Mouse (Mus musculus) brain, adult 2 months (tissue): Measurements from ENCODE around the gene Fam160a1.
A peak's percentile ranks its signal among the peaks of the same experiment; 100 is the strongest.

Source experiments
- DNase-seq: peaks from one replicate; pipeline ENCODE4 v3.0.0; 2011; ENCODE audit warnings: low read depth, low spot score

The Fam160a1 gene

DNA sequence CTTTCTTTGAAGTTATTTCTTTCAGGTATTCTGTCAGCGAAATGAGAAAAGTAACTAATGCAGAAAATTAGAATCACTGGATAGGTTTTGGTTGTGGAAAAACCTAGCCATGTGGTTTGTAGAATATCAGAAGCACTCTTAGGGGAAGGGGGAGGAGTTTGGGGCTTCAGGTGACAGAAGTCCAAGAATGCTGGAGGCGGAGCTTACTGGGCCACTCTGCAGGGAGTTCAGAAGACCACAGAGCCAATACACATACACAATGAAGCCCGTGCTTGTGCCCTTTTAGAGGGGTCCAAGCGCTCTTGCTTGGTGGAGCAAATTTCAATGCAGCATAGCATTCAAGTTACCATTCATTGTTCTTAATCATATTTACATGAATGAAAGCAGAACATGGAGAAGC is 68.2 kb downstream of the Fam160a1 start:
- no peak for DNase-seq

GRCm38 (mm10) chr3:85746116-85746515 is 71.0 kb downstream of the Fam160a1 start:
- DNase-seq: no peak

DNA sequence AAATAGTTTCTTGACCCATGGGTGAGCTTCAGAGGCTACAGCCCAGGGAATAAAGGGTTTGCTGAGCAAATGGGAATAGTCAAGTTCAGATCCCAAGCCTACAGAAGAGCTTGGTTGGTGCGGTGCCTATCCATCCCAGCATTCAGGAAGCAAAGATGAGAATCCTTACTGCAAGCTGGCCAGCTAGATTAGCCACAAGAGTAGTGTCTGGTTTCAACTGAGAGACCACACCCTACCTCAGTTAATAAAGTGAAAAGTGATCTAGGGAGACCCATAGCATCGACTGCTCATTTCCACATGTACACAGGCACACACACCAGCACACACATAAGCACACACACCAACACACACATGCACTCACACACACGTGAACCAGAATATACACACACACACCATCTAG is 75.3 kb downstream of the Fam160a1 start:
- no peak for DNase-seq

GRCm38 (mm10) chr3:85738591-85738990 is 78.5 kb downstream of the Fam160a1 start:
- DNase-seq: no peak

DNA sequence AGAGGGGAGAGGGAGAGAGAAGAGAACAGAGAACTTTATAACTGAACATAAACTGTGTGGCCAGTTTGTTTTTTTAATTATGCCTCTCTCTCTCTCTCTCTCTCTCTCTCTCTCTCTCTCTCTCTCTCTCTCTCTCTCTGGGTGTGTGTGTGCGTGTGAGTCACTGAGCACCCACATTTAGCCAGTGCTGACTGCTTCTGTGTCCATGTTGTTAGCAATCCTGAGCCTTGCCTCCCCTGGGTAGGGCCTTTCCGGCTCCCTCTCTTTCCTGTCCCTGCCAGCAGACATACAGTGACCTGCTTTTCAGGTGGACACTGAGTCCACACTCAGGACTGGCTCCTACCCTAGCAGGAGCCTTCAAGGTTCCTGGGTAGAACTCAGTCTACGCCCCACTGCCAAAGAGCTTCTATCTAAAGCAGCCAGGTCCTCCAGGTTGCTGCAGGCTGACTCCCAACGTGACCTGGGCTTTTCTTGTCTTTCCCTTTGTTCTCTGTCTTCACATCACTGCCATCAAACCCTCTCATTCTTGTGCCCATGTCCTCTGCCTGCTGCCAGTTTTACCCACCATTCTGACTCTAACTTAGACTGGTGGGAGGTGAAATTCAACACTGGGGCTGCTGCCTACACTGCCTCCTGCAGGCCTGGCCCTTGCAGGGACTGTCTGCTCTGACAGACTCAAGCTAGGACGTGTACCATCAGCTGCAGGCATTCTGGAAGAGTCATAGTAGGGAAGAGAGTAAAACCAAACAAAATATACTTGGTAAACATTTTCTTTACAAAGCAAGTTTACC is 83.0 kb downstream of the Fam160a1 start:
- DNase-seq: peak; percentile 48

DNA sequence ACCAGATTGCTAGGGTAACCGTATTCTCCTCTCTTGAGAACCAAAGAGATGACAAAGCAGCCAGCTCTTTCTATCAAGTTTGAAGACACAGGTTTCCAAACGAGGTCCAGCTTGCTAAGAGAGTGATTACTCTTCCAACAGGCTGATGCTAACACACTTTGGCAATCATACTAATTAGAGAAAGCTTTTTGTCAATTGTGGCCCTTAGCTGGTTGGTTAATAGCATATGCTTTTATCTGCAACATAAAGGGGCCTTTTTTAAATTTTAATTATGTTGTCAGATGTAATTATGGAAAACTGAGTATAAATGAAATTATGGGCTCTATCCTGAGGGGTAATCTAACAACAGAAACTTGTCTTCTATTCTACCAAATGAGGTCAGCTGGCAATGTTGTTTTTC is 89.9 kb downstream of the Fam160a1 start:
- no peak for DNase-seq

- no peak for DNase-seq
Observed at GRCm38 (mm10) chr3:85725971-85726370, 91.1 kb downstream of the Fam160a1 start.

- DNase-seq: no peak
Observed at GRCm38 (mm10) chr3:85725110-85725509, 92.0 kb downstream of the Fam160a1 start.

DNA sequence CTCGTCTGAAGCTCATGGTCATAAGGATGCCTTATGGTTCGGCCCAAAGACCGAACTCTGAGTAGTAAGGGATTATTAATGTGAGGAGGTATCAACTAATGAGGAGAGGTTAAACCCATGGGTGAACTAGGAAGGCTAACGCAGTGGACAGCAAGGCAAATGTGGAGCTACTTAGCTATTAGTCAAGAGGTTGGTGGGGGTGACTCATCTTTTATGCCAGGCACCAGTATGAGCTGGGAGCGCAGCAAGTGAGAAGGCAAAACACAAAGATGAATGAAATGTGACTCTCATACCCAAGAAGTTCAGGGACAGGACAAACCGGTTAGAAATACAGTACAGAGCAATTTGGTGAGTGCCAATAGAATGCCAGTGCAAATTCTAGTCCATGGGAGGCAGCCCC is 94.5 kb downstream of the Fam160a1 start:
- no peak for DNase-seq

GRCm38 (mm10) chr3:85715764-85716297 is 101.3 kb downstream of the Fam160a1 start:
- DNase-seq: no peak

DNA sequence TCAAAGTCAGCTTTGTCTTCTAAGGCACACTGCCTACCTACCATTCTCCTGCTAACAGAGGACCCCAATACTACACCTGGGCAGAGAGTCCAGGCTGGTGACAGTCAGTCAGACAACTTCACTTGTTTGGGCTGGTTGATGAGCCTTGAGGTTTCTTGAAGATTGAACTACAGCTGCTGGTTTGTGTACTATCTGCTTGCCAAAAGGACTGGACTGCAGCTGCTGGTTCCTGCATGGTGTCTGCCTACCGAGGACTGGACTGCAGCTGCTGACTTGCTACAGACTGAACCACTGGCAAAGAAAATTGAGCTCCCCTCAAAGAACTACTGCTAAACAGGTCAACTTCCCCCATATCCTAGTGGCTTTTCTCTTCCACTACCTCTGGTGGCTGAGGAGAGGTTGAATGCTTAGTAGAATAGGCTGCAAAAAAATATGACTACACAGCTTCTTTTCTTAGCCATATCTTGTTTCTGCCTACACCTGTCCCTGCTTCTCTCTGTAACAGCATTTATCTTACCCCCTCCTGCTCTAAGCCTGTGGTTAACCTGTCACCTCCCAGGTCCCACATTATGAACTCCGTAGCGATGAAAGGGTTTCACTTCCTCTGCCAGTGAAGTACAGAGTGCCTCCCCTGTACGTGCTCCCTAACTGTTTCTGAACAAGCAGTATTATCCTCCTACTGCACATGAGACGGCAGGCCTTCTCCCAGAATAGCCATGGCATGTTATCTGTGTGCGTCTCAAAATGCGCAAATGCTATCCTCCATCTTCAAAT is 103.0 kb downstream of the Fam160a1 start:
- DNase-seq: no peak

- DNase-seq: peak; percentile 27
Observed at GRCm38 (mm10) chr3:85710695-85711094, 106.4 kb downstream of the Fam160a1 start.

DNA sequence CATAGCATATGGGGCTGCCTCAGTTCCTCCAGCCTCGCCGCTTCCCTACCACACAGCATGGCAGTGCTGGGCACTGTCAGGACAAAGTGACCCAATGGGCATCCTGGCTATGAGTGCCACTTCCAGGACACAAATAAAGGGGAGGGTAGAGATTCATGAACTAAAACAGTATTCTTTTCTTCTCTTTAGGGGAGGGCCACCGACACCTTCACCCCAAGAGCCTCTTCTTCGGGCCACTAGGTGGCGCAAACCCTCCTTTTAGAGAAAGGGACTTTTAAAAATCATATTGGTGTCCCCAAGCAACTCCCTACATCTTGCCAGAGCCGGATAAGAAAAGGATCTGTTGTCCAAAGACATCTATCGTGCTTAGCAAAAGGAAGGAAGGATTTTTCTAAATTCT is 109.7 kb downstream of the Fam160a1 start:
- DNase-seq: peak; percentile 78

DNA sequence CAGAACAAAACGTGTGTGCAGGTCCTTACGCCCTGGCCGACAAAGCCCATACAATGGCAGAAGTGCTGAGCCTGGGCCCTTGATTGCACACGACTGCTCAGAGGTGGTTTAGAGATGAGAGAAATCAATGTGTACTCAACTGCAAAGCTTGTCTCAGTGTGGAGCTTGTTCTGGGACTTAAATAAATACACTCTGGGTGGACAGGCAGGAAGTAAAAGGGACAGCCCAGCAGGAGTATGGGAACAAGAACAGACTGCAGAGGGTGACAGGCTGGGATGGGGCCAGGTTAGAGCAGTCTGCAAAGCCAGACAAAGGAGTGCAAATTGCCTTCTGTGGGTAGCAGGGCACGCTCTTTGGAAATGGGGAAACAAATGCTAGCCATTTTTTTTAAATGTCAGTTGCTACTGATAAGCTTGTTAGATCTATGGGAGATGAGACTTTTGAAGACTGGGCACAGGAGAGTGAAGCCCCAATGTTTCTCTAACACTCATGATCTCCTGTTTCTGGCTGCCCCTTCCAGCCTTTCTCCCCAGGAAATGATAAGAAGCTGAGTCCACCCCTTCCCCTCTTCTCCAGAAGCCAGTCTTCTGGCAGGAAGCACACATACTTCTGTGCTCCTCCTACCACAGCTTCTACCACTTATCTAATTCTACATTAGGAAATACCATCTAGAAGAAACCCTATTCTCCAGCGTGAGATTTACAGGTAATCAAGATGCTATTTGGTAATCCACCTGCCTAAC is 113.8 kb downstream of the Fam160a1 start:
- peak; percentile 68 for DNase-seq

- no peak for DNase-seq
Observed at GRCm38 (mm10) chr3:85698496-85698895, 118.6 kb downstream of the Fam160a1 start.

- peak; percentile 60 for DNase-seq
Observed at GRCm38 (mm10) chr3:85695056-85695455, 122.0 kb downstream of the Fam160a1 start.

- DNase-seq: no peak
Observed at GRCm38 (mm10) chr3:85693013-85693412, 124.1 kb downstream of the Fam160a1 start.

DNA sequence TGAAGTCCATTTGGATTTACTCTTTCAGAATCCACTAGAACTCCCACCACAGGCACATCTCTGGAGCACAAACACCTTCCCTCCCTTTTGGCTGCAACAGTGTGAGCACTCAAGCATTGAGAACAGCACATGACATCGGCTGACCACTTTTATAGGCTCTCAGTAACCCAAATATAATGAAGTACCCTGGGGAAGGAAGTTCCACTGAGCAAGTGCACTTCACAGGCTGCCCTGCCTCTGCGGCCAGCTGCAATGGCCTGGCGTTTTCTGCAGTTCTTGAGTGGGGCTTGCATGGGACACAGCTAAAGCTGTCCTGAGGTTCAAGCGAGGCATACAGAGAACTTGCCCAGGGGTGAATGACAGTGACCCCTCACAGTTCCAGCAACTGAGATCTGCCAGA is 126.0 kb downstream of the Fam160a1 start:
- DNase-seq: no peak

DNA sequence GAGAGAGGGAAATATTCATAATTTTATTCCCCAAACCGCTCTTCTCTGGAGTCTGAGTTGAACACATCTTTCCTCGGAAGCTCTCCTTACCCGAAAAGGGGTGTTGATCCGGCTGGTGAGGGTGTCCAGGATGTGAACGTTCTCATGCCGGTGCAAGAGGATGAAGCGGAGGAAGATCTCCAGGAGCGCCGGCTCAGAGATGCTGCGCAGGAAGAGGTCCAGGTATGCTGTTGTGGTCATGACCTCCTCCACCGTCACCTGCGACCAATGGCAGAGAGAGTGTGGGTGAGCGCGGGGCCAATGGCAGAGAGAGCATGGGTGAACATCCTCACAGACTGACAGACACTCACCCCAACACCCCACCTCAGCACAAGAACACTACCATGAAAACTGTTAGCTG is 128.8 kb downstream of the Fam160a1 start:
- DNase-seq: no peak

DNA sequence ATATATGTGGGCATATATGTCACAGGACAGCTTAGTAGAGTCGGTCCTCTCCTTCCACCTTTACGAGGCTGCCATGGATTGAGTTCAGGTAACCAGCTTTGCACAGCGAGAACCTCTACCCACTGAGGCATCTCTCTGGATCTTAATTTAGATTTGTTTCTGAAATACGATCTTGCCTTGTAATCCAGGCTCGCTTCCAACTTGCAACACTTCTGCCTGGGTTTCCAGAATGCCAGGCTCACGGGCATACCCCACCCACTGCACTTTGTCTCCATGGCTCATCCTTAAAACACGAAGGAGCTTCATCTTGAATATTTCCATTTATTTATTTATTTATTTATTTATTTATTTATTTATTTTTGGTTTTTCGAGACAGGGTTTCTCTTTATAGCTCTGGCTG is 131.8 kb downstream of the Fam160a1 start:
- DNase-seq: peak; percentile 53

DNA sequence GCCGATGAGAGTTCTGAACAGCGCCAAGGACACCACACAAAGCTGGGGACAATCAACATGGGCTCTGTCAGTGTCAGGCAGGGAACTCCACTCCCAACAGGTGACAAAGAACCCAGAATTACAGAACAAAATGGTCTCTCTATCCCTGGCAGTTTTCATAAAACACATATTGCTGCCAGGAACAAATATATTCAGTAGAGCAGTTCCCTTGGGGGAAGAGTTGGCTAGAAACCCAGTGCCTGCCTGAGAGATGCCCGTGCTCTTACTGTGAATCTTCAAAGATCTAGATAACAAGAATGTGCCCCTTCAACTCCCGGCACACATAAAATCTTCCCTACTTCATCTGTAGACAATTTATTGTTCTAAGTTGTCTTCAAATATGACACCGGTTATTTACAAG is 133.5 kb downstream of the Fam160a1 start:
- DNase-seq: peak; percentile 71

DNA sequence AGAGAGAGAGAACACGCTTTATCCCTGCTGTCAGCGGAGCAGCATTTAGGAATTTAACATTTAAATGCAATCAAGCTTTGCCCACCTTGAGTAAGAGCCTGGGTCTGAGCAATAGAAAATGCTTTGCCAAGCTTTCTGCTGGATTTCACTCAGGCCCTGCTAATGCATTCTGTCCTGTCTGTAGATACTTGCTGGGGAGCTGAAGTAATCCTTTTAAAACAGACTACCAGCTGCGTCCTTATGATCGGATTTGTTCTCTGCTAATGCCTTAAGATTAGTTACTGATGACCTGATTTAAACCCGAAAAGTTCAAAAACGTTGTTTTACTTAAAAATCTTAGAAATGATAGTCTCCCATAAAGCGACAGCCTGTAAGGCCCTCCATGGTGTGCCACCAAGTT is 136.0 kb downstream of the Fam160a1 start:
- DNase-seq: no peak
